Mouse (Mus musculus): ENCODE results near the gene Spata5. TPM values are rescaled to one million over a fixed set of nuclear protein-coding genes. Genes with fewer than 3 reads are reported as not detected.
A peak's percentile ranks its signal among the peaks of the same experiment; 100 is the strongest.
"Not testable (repeated sequence)": the region's sequence is repeated elsewhere in the genome, so short reads cannot be mapped to it uniquely, and the experiment has no call there.

Gene Spata5
- polyA plus RNA-seq, 1 experiment from 2014 or later = 29.8 TPM

DNA sequence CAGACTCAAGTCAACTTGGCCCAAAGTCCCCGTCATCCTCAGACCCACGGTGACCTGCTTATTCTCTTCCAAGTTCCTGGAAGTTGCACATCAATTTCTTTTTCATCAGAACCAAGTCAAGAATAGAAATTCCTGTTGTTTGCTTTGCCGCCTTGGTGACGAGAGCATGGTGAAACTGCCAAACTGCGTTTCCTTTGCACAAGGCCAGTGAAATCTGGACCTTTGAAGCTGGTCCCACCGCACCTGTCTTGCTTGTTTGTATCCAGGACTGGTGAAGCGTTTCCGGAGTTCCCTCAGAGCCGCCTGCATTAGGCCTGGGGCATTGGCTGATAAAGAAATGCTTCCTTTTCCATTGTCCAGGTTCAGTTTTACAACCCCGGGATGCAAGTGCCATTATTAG, 176.0 kb downstream of the Spata5 start:
- Histone ChIP-seq H3K36me3 (ENCODE audit: control insufficient read depth, insufficient read depth, low read length) (no peaks in the 10 kb centered on the region), H3K4me2 (ENCODE audit: low read depth, low read length) (no peak overlapping the region), H3K9ac (ENCODE audit: low read length) (no peak overlapping the region), H3K4me3 (ENCODE audit: low read length) (no peak overlapping the region), H3K4me1 (replicated peaks; ENCODE audit: control insufficient read depth, insufficient read depth, low read length) (peaks cover 10% of the 10 kb centered on the region), H3K9me3 (ENCODE audit: control insufficient read depth, low read length) (no peaks in the 10 kb centered on the region), H3K27ac (ENCODE audit: low read length) (no peak overlapping the region), H3K27me3 (ENCODE audit: control insufficient read depth, insufficient read depth, low read depth, low read length) (no peaks in the 10 kb centered on the region)
- WGBS = 59% methylated on average over 10 of the region's 10 CpGs
- ATAC-seq (ENCODE audit: low read depth) = no peak

DNA sequence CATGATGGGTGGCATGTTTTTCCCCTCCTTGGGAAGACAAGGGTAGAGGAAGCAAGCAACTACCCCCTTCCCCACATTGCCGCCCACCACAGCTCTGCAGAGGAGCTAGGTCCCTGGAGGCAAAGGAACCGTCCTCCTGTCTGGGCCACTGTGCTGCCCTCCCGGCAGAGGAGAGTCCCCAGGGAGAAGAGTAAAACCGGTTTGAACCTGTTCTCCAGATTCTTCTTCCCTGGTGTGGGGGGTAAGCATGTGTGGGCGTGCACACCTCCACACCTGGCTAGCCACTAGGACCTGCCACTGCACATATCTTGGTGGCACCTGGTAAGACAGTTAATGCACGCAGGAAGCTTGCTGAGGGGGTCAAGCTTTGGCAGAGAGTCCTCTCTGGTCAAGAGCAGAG, 176.8 kb downstream of the Spata5 start:
- no peak overlapping the region for H3K4me2 ChIP-seq (ENCODE audit: low read depth, low read length)
- H3K4me3 ChIP-seq (ENCODE audit: low read length) = no peak overlapping the region
- H3K9me3 ChIP-seq (ENCODE audit: control insufficient read depth, low read length) = no peaks in the 10 kb centered on the region
- H3K27ac ChIP-seq (ENCODE audit: low read length) = no peak overlapping the region
- no peaks in the 10 kb centered on the region for H3K36me3 ChIP-seq (ENCODE audit: control insufficient read depth, insufficient read depth, low read length)
- no peak overlapping the region for H3K9ac ChIP-seq (ENCODE audit: low read length)
- ATAC-seq (ENCODE audit: low read depth) = no peak
- no peaks in the 10 kb centered on the region for H3K27me3 ChIP-seq (ENCODE audit: control insufficient read depth, insufficient read depth, low read depth, low read length)
- peaks cover 10% of the 10 kb centered on the region for H3K4me1 ChIP-seq (replicated peaks; ENCODE audit: control insufficient read depth, insufficient read depth, low read length)
- WGBS = 56% methylated on average over 6 of the region's 6 CpGs

DNA sequence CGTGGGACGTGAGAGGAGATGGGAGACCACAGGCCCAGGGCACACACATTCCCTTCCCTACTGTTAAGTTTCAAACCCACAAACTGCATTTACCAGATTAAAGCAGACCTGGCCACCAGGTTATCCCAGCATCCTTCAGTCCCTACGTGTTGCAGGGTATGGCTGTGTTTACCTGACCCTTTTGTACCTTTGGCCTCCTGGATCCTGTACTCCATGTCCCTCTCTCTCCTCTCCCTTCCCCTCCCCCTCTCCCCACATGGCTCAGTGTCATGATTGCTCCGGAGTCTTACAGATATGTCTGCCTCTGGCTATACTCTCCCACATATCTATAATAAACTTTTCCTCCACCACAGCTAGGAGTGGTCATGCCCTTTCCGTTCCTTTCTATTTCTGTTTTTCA, 177.5 kb downstream of the Spata5 start:
- H3K9me3 ChIP-seq (ENCODE audit: control insufficient read depth, low read length) = no peaks in the 10 kb centered on the region
- H3K36me3 ChIP-seq (ENCODE audit: control insufficient read depth, insufficient read depth, low read length) = no peaks in the 10 kb centered on the region
- no peak overlapping the region for H3K9ac ChIP-seq (ENCODE audit: low read length)
- H3K4me1 ChIP-seq (replicated peaks; ENCODE audit: control insufficient read depth, insufficient read depth, low read length) = peaks cover 10% of the 10 kb centered on the region
- H3K27me3 ChIP-seq (ENCODE audit: control insufficient read depth, insufficient read depth, low read depth, low read length) = no peaks in the 10 kb centered on the region
- whole genome bisulfite sequencing = 62% methylated on average over 5 of the region's 5 CpGs
- no peak for ATAC-seq (ENCODE audit: low read depth)
- no peak overlapping the region for H3K4me2 ChIP-seq (ENCODE audit: low read depth, low read length)
- H3K27ac ChIP-seq (ENCODE audit: low read length) = no peak overlapping the region
- H3K4me3 ChIP-seq (ENCODE audit: low read length) = no peak overlapping the region

DNA sequence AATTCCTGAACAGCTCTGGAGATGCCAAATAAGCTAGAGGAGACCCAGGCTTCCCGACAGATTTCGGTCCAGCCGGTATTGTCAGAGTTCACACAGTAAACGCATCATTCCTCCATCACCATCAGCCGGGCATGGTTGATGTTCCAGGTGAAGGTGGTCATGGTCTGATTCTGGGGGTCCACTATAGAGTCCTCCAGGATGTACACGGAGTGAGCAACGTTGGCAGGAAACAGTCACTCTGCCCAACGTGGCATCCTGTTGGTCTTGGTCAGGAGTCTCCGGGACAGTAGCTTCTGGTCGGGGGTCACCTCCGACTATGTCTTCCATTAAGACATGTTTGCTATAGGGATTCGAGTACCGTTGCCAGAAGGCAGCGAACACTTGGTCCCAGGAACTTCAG, 179.9 kb downstream of the Spata5 start:
- H3K9ac ChIP-seq (ENCODE audit: low read length); H3K27me3 ChIP-seq (ENCODE audit: control insufficient read depth, insufficient read depth, low read depth, low read length); H3K4me3 ChIP-seq (ENCODE audit: low read length); H3K4me2 ChIP-seq (ENCODE audit: low read depth, low read length); H3K27ac ChIP-seq (ENCODE audit: low read length); H3K36me3 ChIP-seq (ENCODE audit: control insufficient read depth, insufficient read depth, low read length); H3K9me3 ChIP-seq (ENCODE audit: control insufficient read depth, low read length); ATAC-seq (ENCODE audit: low read depth): not testable (repeated sequence)
- WGBS = 87% methylated on average over 14 of the region's 14 CpGs
- peaks cover 10% of the 10 kb centered on the region for H3K4me1 ChIP-seq (replicated peaks; ENCODE audit: control insufficient read depth, insufficient read depth, low read length)

DNA sequence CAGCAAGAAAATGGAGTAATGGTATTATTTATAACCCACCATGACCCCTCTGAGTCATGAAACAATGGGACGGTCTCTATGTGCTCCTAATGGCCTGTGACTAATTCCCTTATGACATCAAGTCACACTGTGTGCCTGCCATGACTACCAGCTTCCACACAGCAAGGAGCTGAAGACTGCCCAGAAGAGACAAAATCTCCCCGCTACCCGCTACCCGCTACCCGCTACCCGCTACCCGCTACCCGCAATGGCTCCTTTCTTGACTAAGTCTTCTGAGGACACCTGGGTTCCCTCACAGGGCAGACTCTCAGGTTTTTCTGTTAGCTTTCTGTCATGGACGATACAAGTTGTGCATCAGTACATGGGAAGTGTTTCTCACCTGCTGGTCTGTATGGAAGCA, 182.7 kb downstream of the Spata5 start:
- no peak for ATAC-seq (ENCODE audit: low read depth)
- H3K4me1 ChIP-seq (replicated peaks; ENCODE audit: control insufficient read depth, insufficient read depth, low read length) = peaks cover 4% of the 10 kb centered on the region
- no peaks in the 10 kb centered on the region for H3K36me3 ChIP-seq (ENCODE audit: control insufficient read depth, insufficient read depth, low read length)
- no peak overlapping the region for H3K27ac ChIP-seq (ENCODE audit: low read length)
- H3K9ac ChIP-seq (ENCODE audit: low read length) = no peak overlapping the region
- no peaks in the 10 kb centered on the region for H3K9me3 ChIP-seq (ENCODE audit: control insufficient read depth, low read length)
- no peak overlapping the region for H3K4me3 ChIP-seq (ENCODE audit: low read length)
- no peak overlapping the region for H3K4me2 ChIP-seq (ENCODE audit: low read depth, low read length)
- H3K27me3 ChIP-seq (ENCODE audit: control insufficient read depth, insufficient read depth, low read depth, low read length) = no peaks in the 10 kb centered on the region
- 96% methylated on average over 9 of the region's 9 CpGs for WGBS

DNA sequence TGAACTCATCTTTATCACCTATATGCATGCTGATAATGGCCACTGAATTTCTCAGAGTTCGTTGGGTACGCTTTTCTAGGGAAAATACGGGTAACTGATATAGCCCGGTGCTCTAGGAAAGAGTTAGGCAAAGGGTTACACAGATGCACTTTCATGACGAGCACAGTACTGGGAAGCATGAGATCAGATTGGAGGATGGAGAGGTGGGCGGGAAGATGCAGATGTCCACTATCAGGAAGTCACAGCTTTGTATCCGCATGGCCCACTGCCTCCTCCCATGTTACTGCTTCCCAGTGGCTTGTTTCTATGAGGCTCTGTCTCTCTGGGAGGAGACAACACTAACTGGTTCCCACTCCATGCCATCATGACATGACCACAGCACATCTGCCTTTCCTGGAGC, 183.2 kb downstream of the Spata5 start:
- Histone ChIP-seq H3K36me3 (ENCODE audit: control insufficient read depth, insufficient read depth, low read length) (no peaks in the 10 kb centered on the region), H3K4me2 (ENCODE audit: low read depth, low read length) (no peak overlapping the region), H3K4me3 (ENCODE audit: low read length) (no peak overlapping the region), H3K27ac (ENCODE audit: low read length) (no peak overlapping the region), H3K4me1 (replicated peaks; ENCODE audit: control insufficient read depth, insufficient read depth, low read length) (peaks cover 4% of the 10 kb centered on the region), H3K27me3 (ENCODE audit: control insufficient read depth, insufficient read depth, low read depth, low read length) (no peaks in the 10 kb centered on the region), H3K9me3 (ENCODE audit: control insufficient read depth, low read length) (no peaks in the 10 kb centered on the region), H3K9ac (ENCODE audit: low read length) (no peak overlapping the region)
- 72% methylated on average over 7 of the region's 7 CpGs for WGBS
- no peak for ATAC-seq (ENCODE audit: low read depth)

DNA sequence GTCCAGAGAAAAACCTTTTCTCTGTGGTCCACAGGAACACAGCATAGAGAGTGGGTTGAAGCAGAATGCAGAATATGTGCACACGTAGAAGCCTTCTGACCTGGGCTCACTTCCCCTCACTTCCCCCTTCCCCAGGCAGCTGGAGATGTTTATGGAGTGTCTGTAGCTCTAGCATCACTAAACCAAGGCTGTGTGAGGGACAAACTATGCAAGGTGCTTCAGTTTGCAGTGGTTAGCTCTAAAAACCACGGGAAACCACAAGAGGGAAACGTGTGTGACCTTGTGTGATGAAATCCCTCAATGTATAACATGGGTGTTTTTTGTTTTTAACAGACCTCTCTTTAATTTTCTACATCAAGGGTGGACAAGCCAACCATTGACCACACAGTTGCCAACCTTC, 183.8 kb downstream of the Spata5 start:
- no peaks in the 10 kb centered on the region for H3K9me3 ChIP-seq (ENCODE audit: control insufficient read depth, low read length)
- H3K4me2 ChIP-seq (ENCODE audit: low read depth, low read length) = no peak overlapping the region
- ATAC-seq (ENCODE audit: low read depth) = no peak
- H3K36me3 ChIP-seq (ENCODE audit: control insufficient read depth, insufficient read depth, low read length) = no peaks in the 10 kb centered on the region
- H3K4me3 ChIP-seq (ENCODE audit: low read length) = no peak overlapping the region
- no peak overlapping the region for H3K27ac ChIP-seq (ENCODE audit: low read length)
- no peaks in the 10 kb centered on the region for H3K27me3 ChIP-seq (ENCODE audit: control insufficient read depth, insufficient read depth, low read depth, low read length)
- H3K9ac ChIP-seq (ENCODE audit: low read length) = no peak overlapping the region
- H3K4me1 ChIP-seq (replicated peaks; ENCODE audit: control insufficient read depth, insufficient read depth, low read length) = peaks cover 4% of the 10 kb centered on the region
- WGBS = 68% methylated on average over 3 of the region's 3 CpGs

DNA sequence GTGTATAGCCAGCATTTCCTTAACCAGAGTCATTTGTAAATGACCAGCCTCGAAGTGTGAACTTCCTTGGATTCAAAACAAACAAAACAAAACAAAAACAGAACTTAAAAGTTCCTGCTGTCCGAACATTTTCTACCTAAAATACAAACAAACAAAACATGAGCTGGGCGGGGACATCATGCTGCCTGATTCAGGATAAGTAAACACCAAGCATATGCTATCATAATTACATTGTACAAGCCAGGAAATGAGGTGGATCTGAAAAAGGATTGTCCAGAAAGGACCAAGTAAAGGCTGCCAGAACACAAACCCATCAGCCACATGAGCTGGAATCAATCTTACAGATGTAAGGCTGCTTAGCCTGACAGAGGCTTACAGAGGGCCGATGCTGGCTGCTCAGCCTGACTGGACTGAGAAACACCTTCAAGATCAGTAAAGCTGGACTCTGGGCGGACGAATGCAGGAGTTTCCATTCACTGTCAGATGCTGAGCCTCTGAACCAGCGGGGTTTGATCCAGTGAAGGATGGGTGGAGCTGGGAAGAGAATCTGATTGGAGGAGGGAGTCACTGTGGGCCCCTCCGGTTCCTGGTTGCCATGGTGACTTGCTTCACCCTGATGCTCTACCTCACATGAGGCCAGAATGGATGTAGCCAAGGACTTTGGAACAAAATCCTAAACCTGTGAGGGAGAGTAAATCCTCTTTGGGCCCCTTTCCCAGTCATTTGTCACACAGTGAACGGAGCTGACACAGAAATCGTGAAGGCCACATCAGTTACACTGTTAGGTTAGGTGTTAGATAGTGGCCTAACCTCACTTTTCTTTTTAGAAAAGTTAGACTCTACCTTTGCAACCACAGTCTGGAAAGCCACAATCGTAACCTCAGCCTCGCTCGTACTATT, 185.5 kb downstream of the Spata5 start:
- no peak for ATAC-seq (ENCODE audit: low read depth)
- no peaks in the 10 kb centered on the region for H3K27me3 ChIP-seq (ENCODE audit: control insufficient read depth, insufficient read depth, low read depth, low read length)
- H3K4me3 ChIP-seq (ENCODE audit: low read length) = no peak overlapping the region
- no peaks in the 10 kb centered on the region for H3K9me3 ChIP-seq (ENCODE audit: control insufficient read depth, low read length)
- no peak overlapping the region for H3K9ac ChIP-seq (ENCODE audit: low read length)
- 55% methylated on average over 13 of the region's 13 CpGs for WGBS
- H3K4me2 ChIP-seq (ENCODE audit: low read depth, low read length) = no peak overlapping the region
- H3K27ac ChIP-seq (ENCODE audit: low read length) = no peak overlapping the region
- no peaks in the 10 kb centered on the region for H3K36me3 ChIP-seq (ENCODE audit: control insufficient read depth, insufficient read depth, low read length)
- H3K4me1 ChIP-seq (replicated peaks; ENCODE audit: control insufficient read depth, insufficient read depth, low read length) = peaks cover 4% of the 10 kb centered on the region

DNA sequence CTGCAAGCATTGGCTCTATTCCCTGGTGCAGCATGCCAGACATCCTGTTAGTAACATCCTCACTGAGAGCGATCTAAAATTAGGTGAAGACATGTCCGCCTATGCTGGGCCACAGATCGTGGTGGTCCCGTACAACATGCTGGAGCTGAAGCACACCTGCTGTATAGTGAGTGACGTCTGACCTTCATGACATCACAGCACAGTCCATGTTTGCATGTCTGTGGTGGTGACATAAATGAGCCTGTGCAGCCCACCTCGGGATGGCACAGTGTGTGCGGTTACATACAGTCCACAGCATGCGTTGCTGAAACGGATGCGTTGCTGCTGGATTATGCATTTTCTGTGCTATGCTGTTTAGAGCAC, 186.2 kb downstream of the Spata5 start:
- H3K4me2 ChIP-seq (ENCODE audit: low read depth, low read length) = no peak overlapping the region
- H3K27ac ChIP-seq (ENCODE audit: low read length) = no peak overlapping the region
- H3K4me3 ChIP-seq (ENCODE audit: low read length) = no peak overlapping the region
- H3K4me1 ChIP-seq (replicated peaks; ENCODE audit: control insufficient read depth, insufficient read depth, low read length) = peaks cover 4% of the 10 kb centered on the region
- WGBS = 66% methylated on average over 10 of the region's 10 CpGs
- H3K27me3 ChIP-seq (ENCODE audit: control insufficient read depth, insufficient read depth, low read depth, low read length) = no peaks in the 10 kb centered on the region
- no peaks in the 10 kb centered on the region for H3K9me3 ChIP-seq (ENCODE audit: control insufficient read depth, low read length)
- no peaks in the 10 kb centered on the region for H3K36me3 ChIP-seq (ENCODE audit: control insufficient read depth, insufficient read depth, low read length)
- ATAC-seq (ENCODE audit: low read depth) = peak; percentile 43; the same call in 1 of the 2 replicates
- H3K9ac ChIP-seq (ENCODE audit: low read length) = no peak overlapping the region

All from lung, embryonic 16.5 days (tissue).